In the genomic region with DNA sequence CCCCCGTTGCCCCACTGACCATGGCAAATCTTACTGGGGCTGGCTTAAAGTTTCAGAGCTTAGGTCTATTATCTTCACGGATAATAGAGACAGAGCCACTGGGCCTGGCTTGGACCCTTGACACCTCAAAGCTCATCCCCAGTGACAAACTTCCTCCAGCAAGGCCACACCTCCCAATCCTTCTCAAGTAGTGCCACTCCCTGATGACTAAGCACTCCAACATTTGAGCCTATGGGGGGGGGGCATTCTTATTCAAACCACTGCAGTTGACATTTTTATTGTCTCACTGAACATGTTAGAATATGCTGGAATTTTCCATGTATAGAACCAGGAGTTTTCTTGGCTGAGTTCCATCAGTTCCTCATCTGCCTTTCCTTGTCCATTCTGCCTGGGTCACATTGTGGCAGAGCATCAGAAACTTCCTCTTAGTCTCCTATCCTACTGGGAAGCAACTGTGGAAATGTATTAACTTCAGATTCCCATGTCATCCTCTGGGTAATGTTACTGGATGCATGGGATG, we compare ENCODE assay signal across 25 mouse cellular contexts.
DNase-seq lines count a peak whose midpoint lies in the region; ATAC-seq lines count a peak whose summit lies in the region.
"Had no signal": no experiment of that assay in that cellular context is flagged by ENCODE, and none has a peak within 500 bp of the region (broad histone marks: within the 10 kb centered on the region; RNA-seq: fewer than 3 reads in every experiment).

No protein-coding gene starts in this region.

- 0 out of 2 replicates have a peak, but pooled peaks cover 2% of the 10 kb centered on the region for H3K9me3 ChIP-seq in heart, embryonic 12.5 days (replicated peaks)
- H3K9me3 ChIP-seq: embryonic facial prominence, embryonic 10.5 days; embryonic facial prominence, embryonic 12.5 days; forebrain, embryonic 12.5 days had no signal

- no peak overlapping the region for H3K9ac ChIP-seq in heart, embryonic 12.5 days
- H3K9ac ChIP-seq: embryonic facial prominence, embryonic 12.5 days; forebrain, embryonic 12.5 days had no signal

- no peak overlapping the region for H3K4me2 ChIP-seq in heart, embryonic 12.5 days
- H3K4me2 ChIP-seq: embryonic facial prominence, embryonic 12.5 days; forebrain, embryonic 12.5 days had no signal

- no peaks in the 10 kb centered on the region for H3K4me1 ChIP-seq in heart, embryonic 12.5 days (replicated peaks)
- H3K4me1 ChIP-seq: embryonic facial prominence, embryonic 10.5 days; embryonic facial prominence, embryonic 12.5 days; forebrain, embryonic 12.5 days had no signal

- ATAC-seq in heart, embryonic 12.5 days (ENCODE audit: insufficient number of reproducible peaks, low FRiP score) = no peak
- ATAC-seq: CD4-positive, CD25-positive, alpha-beta regulatory T cell, adult 4 months; forebrain, embryonic 14.5 days; forebrain, embryonic 16.5 days had no signal

- no peaks in the 10 kb centered on the region for H3K36me3 ChIP-seq in heart, embryonic 12.5 days
- H3K36me3 ChIP-seq: embryonic facial prominence, embryonic 10.5 days; embryonic facial prominence, embryonic 12.5 days; forebrain, embryonic 12.5 days; G1E had no signal

- peak; percentile 37 for DNase-seq in heart, adult 11 months
- peak; percentile 59 for DNase-seq in ES-CJ7 (ENCODE audit: low read depth, low spot score)
- peak; percentile 15 for DNase-seq in NIH3T3 (ENCODE audit: low read depth)
- peak; percentile 68 for DNase-seq in ZHBTc4 (ENCODE audit: low read depth, low spot score)
- no peak for DNase-seq in embryo, embryonic 9.5 days (ENCODE audit: extremely low spot score)
- DNase-seq in cerebellum, postnatal 4 days (ENCODE audit: low spot score in 2 of 2) = no peak
- DNase-seq in cerebellum, adult 11 months = no peak
- DNase-seq: adrenal gland, adult 2 months; adrenal gland, postnatal 25 days; B cell, adult 2 months; cerebellum, adult 11-12 months; cerebellum, adult 2 months; cerebellum, adult 9-10 months; cerebellum, postnatal 10 days; cerebellum, postnatal 25 days; embryo, embryonic 11 days had no signal

- no peak overlapping the region for H3K4me3 ChIP-seq in heart, embryonic 12.5 days
- H3K4me3 ChIP-seq: embryonic facial prominence, embryonic 10.5 days; embryonic facial prominence, embryonic 12.5 days; forebrain, embryonic 12.5 days had no signal

- no peak overlapping the region for H3K27ac ChIP-seq in heart, embryonic 12.5 days (ENCODE audit: poor library complexity, severe bottlenecking)
- H3K27ac ChIP-seq: embryonic facial prominence, embryonic 10.5 days; embryonic facial prominence, embryonic 12.5 days; forebrain, embryonic 12.5 days had no signal

- 82% methylated on average over 2 of the region's 2 CpGs for WGBS in heart, embryonic 12.5 days

- no peaks in the 10 kb centered on the region for H3K27me3 ChIP-seq in heart, embryonic 12.5 days (replicated peaks)
- H3K27me3 ChIP-seq: CH12.LX; embryonic facial prominence, embryonic 12.5 days; forebrain, embryonic 12.5 days had no signal

Comparison
In these comparisons a context has a peak if more than half of its experiments do, and no peak if none do; other contexts are left out.
1. DNase-seq: peak in heart, adult 11 months (single experiment), ES-CJ7 (single experiment), NIH3T3 (single experiment) and ZHBTc4 (single experiment); none in embryo, embryonic 9.5 days (single experiment), cerebellum, postnatal 4 days (0 of 2) and cerebellum, adult 11 months (single experiment).